Mouse (Mus musculus) forebrain, postnatal 0 days (tissue): Measurements from ENCODE around the gene Ptpn14. TPM values are rescaled to one million over a fixed set of nuclear protein-coding genes. Genes with fewer than 3 reads are reported as not detected.

Experiments
- ATAC-seq: fragments of 200-750 bp; cut with Nextera tagmentation; 2 replicates; pipeline ENCODE4 v1.8.0; 2017; ENCODE audit warnings: mild to moderate bottlenecking, moderate library complexity
- DNase-seq: peaks from one replicate; pipeline ENCODE4 v3.0.0-alpha.2; 2015
- H3K27ac ChIP-seq: fragments of 300-500 bp; sonication (generic); 2 replicates; pipeline ENCODE4 v1.5.1; 2014; ENCODE audit warnings: low read depth, mild to moderate bottlenecking, antibody characterized with exemption, low read length, moderate library complexity, mixed read lengths
- H3K27me3 ChIP-seq: fragments of 300-500 bp; sonication (generic); 2 replicates; pipeline ENCODE4 v1.6.1; 2014; ENCODE audit warnings: mild to moderate bottlenecking, low read length, mixed read lengths; ENCODE audit not compliant: insufficient read depth
- H3K36me3 ChIP-seq: fragments of 300-500 bp; sonication (generic); 2 replicates; pipeline ENCODE4 v1.6.1; 2014; ENCODE audit warnings: mild to moderate bottlenecking, moderate library complexity; ENCODE audit not compliant: insufficient read depth
- H3K4me1 ChIP-seq: fragments of 300-500 bp; sonication (generic); 2 replicates; pipeline ENCODE4 v1.6.1; 2014; ENCODE audit warnings: antibody characterized with exemption; ENCODE audit not compliant: insufficient read depth
- H3K4me2 ChIP-seq: fragments of 300-500 bp; sonication (generic); 2 replicates; pipeline ENCODE4 v1.6.1; 2014; ENCODE audit warnings: low read depth, mild to moderate bottlenecking, moderate library complexity
- H3K4me3 ChIP-seq: fragments of 300-500 bp; sonication (generic); 2 replicates; pipeline ENCODE4 v1.5.1; 2014; ENCODE audit warnings: low read depth, low read length, mixed read lengths
- H3K9ac ChIP-seq: fragments of 300-500 bp; sonication (generic); 2 replicates; pipeline ENCODE4 v1.6.1; 2014; ENCODE audit warnings: mild to moderate bottlenecking
- H3K9me3 ChIP-seq: fragments of 300-500 bp; sonication (generic); 2 replicates; pipeline ENCODE4 v1.6.1; 2016; ENCODE audit warnings: low read length
- CTCF ChIP-seq: sonication (generic); IDR thresholded peaks from 2 replicates; pipeline ENCODE4 v1.5.1; 2016; ENCODE audit warnings: antibody characterized with exemption, control low read depth, low read depth
- WGBS: fragments of 180-500 bp; shearing (Covaris S2); extraction: QIAGEN DNeasy Blood & Tissue Kit; methylation state at CpG from one replicate; pipeline ENCODE4 v1.1.7; 2014; 5-methylcytosine and 5-hydroxymethylcytosine counted together
- polyA plus RNA-seq: library from polyadenylated mRNA; unstranded; fragments of >200 nt; fragmentation: Nextera tagmentation; extraction: Ambion mirVana; gene quantifications from 2 replicates; pipeline ENCODE4 v1.2.1, GENCODE M21; 2015
- total RNA-seq: library from RNA; depleted of rRNA; stranded (reverse); fragments of >200 nt; gene quantifications from 2 replicates; pipeline ENCODE4 v1.2.3, GENCODE M21; 2014

Gene Ptpn14
- total and polyA plus RNA-seq, 2 experiments from 2014 or later = 0.98 to 3.9 TPM

GRCm38 (mm10) chr1:189781721-189782345 lies 53.8 kb downstream of the Ptpn14 start:
- Histone ChIP-seq H3K4me1 (no peaks in the 10 kb centered on the region), H3K27me3 (peaks cover 10% of the 10 kb centered on the region), H3K36me3 (no peaks in the 10 kb centered on the region), H3K4me2 (no peak overlapping the region), H3K9ac (no peak overlapping the region), H3K4me3 (no peak overlapping the region), H3K27ac (no peak overlapping the region), H3K9me3 (no peaks in the 10 kb centered on the region)
- no peak for ATAC-seq
- DNase-seq = no peak
- TF ChIP-seq CTCF = no peak
- WGBS = 72% methylated on average over 10 of the region's 10 CpGs

- no peak overlapping the region for H3K4me3 ChIP-seq
- H3K9ac ChIP-seq = no peak overlapping the region
- no peaks in the 10 kb centered on the region for H3K9me3 ChIP-seq
- H3K36me3 ChIP-seq = no peaks in the 10 kb centered on the region
- peaks cover 11% of the 10 kb centered on the region for H3K27me3 ChIP-seq
- H3K4me2 ChIP-seq = no peak overlapping the region
- no peak for DNase-seq
- no peak for TF ChIP-seq CTCF
- 91% methylated on average over 6 of the region's 6 CpGs for WGBS
- H3K4me1 ChIP-seq = no peaks in the 10 kb centered on the region
- ATAC-seq = no peak
- no peak overlapping the region for H3K27ac ChIP-seq
These were observed 54.6 kb downstream of the Ptpn14 start for GRCm38 (mm10) chr1:189782709-189783108.

GRCm38 (mm10) chr1:189784503-189784902 lies 56.4 kb downstream of the Ptpn14 start:
- Histone ChIP-seq H3K4me2 (no peak overlapping the region), H3K4me3 (no peak overlapping the region), H3K9me3 (no peaks in the 10 kb centered on the region), H3K9ac (no peak overlapping the region), H3K27ac (no peak overlapping the region), H3K27me3 (peaks cover 17% of the 10 kb centered on the region), H3K4me1 (no peaks in the 10 kb centered on the region), H3K36me3 (no peaks in the 10 kb centered on the region)
- ATAC-seq (no peak), DNase-seq (no peak)
- WGBS = 82% methylated on average over 7 of the region's 7 CpGs
- no peak for TF ChIP-seq CTCF

GRCm38 (mm10) chr1:189786707-189787485 lies 58.8 kb downstream of the Ptpn14 start:
- Histone ChIP-seq H3K9ac (no peak overlapping the region), H3K9me3 (no peaks in the 10 kb centered on the region), H3K4me2 (no peak overlapping the region), H3K4me1 (no peaks in the 10 kb centered on the region), H3K27ac (no peak overlapping the region), H3K36me3 (no peaks in the 10 kb centered on the region), H3K27me3 (peaks cover 17% of the 10 kb centered on the region), H3K4me3 (no peak overlapping the region)
- 49% methylated on average over 26 of the region's 26 CpGs for WGBS
- ATAC-seq = no peak
- TF ChIP-seq CTCF = no peak
- DNase-seq = no peak

GRCm38 (mm10) chr1:189789545-189789944 lies 61.5 kb downstream of the Ptpn14 start:
- Histone ChIP-seq H3K27me3 (peaks cover 23% of the 10 kb centered on the region), H3K9ac (no peak overlapping the region), H3K4me1 (no peaks in the 10 kb centered on the region), H3K4me3 (no peak overlapping the region), H3K27ac (no peak overlapping the region), H3K36me3 (no peaks in the 10 kb centered on the region), H3K9me3 (no peaks in the 10 kb centered on the region), H3K4me2 (no peak overlapping the region)
- ATAC-seq = no peak
- no peak for TF ChIP-seq CTCF
- DNase-seq = no peak
- 44% methylated on average over 6 of the region's 6 CpGs for WGBS

GRCm38 (mm10) chr1:189790666-189791065 lies 62.6 kb downstream of the Ptpn14 start:
- no peaks in the 10 kb centered on the region for H3K4me1 ChIP-seq
- H3K4me2 ChIP-seq = no peak overlapping the region
- no peaks in the 10 kb centered on the region for H3K36me3 ChIP-seq
- DNase-seq (no peak), ATAC-seq (no peak)
- H3K9me3 ChIP-seq = no peaks in the 10 kb centered on the region
- no peak for TF ChIP-seq CTCF
- no peak overlapping the region for H3K4me3 ChIP-seq
- no peak overlapping the region for H3K9ac ChIP-seq
- H3K27ac ChIP-seq = no peak overlapping the region
- H3K27me3 ChIP-seq = peaks cover 24% of the 10 kb centered on the region; the same call in 1 of the 2 replicates
- WGBS = 84% methylated on average over 7 of the region's 7 CpGs

GRCm38 (mm10) chr1:189791534-189792217 lies 63.6 kb downstream of the Ptpn14 start:
- no peaks in the 10 kb centered on the region for H3K9me3 ChIP-seq
- no peaks in the 10 kb centered on the region for H3K36me3 ChIP-seq
- no peak overlapping the region for H3K4me2 ChIP-seq
- H3K27ac ChIP-seq = no peak overlapping the region
- 16% methylated on average over 10 of the region's 10 CpGs for WGBS
- H3K4me3 ChIP-seq = no peak overlapping the region
- no peak overlapping the region for H3K9ac ChIP-seq
- DNase-seq (peak; percentile 36), ATAC-seq (peak; percentile 80)
- H3K4me1 ChIP-seq = no peaks in the 10 kb centered on the region
- TF ChIP-seq CTCF = no peak
- H3K27me3 ChIP-seq = peaks cover 22% of the 10 kb centered on the region
